Mouse (Mus musculus): Measurements from ENCODE around the gene Hmox2. TPM values are rescaled to one million over a fixed set of nuclear protein-coding genes. Genes with fewer than 3 reads are reported as not detected.
"Not testable (repeated sequence)": the region's sequence is repeated elsewhere in the genome, so short reads cannot be mapped to it uniquely, and the experiment has no call there.

Gene Hmox2
- 10.1 and 13.0 TPM in 2 replicates for total RNA-seq (2015; ENCODE audit: low replicate concordance)
- 8.5 and 13.0 TPM in 2 replicates for total RNA-seq (2017; ENCODE audit: low replicate concordance)

GRCm38 (mm10) chr16:4725780-4726527, at the start of gene Hmox2:
Hmox2 (plus strand) TSS chr16:4726361.
- ATAC-seq (replicated peaks; ENCODE audit: low FRiP score, poor library complexity, severe bottlenecking), result peak; percentile 99

GRCm38 (mm10) chr16:4676836-4677235, 49.3 kb upstream of the Hmox2 start:
- no peak for ATAC-seq (replicated peaks; ENCODE audit: low FRiP score, poor library complexity, severe bottlenecking)

- no peak for ATAC-seq (replicated peaks; ENCODE audit: low FRiP score, poor library complexity, severe bottlenecking)
These were observed 48.1 kb upstream of the Hmox2 start for GRCm38 (mm10) chr16:4678080-4678479.

- ATAC-seq (replicated peaks; ENCODE audit: low FRiP score, poor library complexity, severe bottlenecking), result peak; percentile 86
These were observed 46.8 kb upstream of the Hmox2 start, which contains the start of gene Coro7 for GRCm38 (mm10) chr16:4679121-4680018. Coro7 (minus strand) TSS chr16:4679777.

GRCm38 (mm10) chr16:4680922-4681455, 45.2 kb upstream of the Hmox2 start:
- not testable (repeated sequence) for ATAC-seq (replicated peaks; ENCODE audit: low FRiP score, poor library complexity, severe bottlenecking)

GRCm38 (mm10) chr16:4682628-4683179, 43.5 kb upstream of the Hmox2 start:
- ATAC-seq (replicated peaks; ENCODE audit: low FRiP score, poor library complexity, severe bottlenecking), result no peak

- 0 out of 2 replicates have a peak, but pooled peaks have one; percentile 8 for ATAC-seq (replicated peaks; ENCODE audit: low FRiP score, poor library complexity, severe bottlenecking)
These were observed 43.0 kb upstream of the Hmox2 start for GRCm38 (mm10) chr16:4683193-4683580.

GRCm38 (mm10) chr16:4683581-4684456, 42.3 kb upstream of the Hmox2 start:
- peak; percentile 86 for ATAC-seq (replicated peaks; ENCODE audit: low FRiP score, poor library complexity, severe bottlenecking)

- ATAC-seq (replicated peaks; ENCODE audit: low FRiP score, poor library complexity, severe bottlenecking), result peak; percentile 2; the same call in 1 of the 2 replicates
These were observed 41.7 kb upstream of the Hmox2 start for GRCm38 (mm10) chr16:4684457-4684791.

- not testable (repeated sequence) for ATAC-seq (replicated peaks; ENCODE audit: low FRiP score, poor library complexity, severe bottlenecking)
These were observed 36.8 kb upstream of the Hmox2 start for GRCm38 (mm10) chr16:4689371-4689770.

GRCm38 (mm10) chr16:4701211-4701610, 24.9 kb upstream of the Hmox2 start:
- ATAC-seq (replicated peaks; ENCODE audit: low FRiP score, poor library complexity, severe bottlenecking), result no peak

GRCm38 (mm10) chr16:4702646-4703045, 23.5 kb upstream of the Hmox2 start:
- no peak for ATAC-seq (replicated peaks; ENCODE audit: low FRiP score, poor library complexity, severe bottlenecking)

- ATAC-seq (replicated peaks; ENCODE audit: low FRiP score, poor library complexity, severe bottlenecking), result no peak
These were observed 20.6 kb upstream of the Hmox2 start for GRCm38 (mm10) chr16:4705541-4705940.

GRCm38 (mm10) chr16:4711173-4711572, 15.0 kb upstream of the Hmox2 start:
- ATAC-seq (replicated peaks; ENCODE audit: low FRiP score, poor library complexity, severe bottlenecking), result no peak

- no peak for ATAC-seq (replicated peaks; ENCODE audit: low FRiP score, poor library complexity, severe bottlenecking)
These were observed 12.1 kb upstream of the Hmox2 start for GRCm38 (mm10) chr16:4713861-4714710.

- ATAC-seq (replicated peaks; ENCODE audit: low FRiP score, poor library complexity, severe bottlenecking), result no peak
These were observed 8.3 kb upstream of the Hmox2 start for GRCm38 (mm10) chr16:4717866-4718265.

GRCm38 (mm10) chr16:4718753-4719518, 7.2 kb upstream of the Hmox2 start, which contains the start of gene Nmral1:
Nmral1 (minus strand) TSS chr16:4719356.
- peak; percentile 94 for ATAC-seq (replicated peaks; ENCODE audit: low FRiP score, poor library complexity, severe bottlenecking)

Data from erythroid progenitor cell, adult 5-6 weeks (primary cell).